Mouse (Mus musculus) intestine, embryonic 14.5 days (tissue): ENCODE results near the gene Fgfrl1. TPM values are rescaled to one million over a fixed set of nuclear protein-coding genes. Genes with fewer than 3 reads are reported as not detected.
A peak's percentile ranks its signal among the peaks of the same experiment; 100 is the strongest.

Experiments
- ATAC-seq: fragments of 200-750 bp; cut with Nextera tagmentation; replicated peaks from 2 replicates; pipeline ENCODE4 v1.8.0; 2017; ENCODE audit warnings: low read depth, moderate number of reproducible peaks, moderate TSS enrichment, moderate library complexity; ENCODE audit not compliant: low FRiP score, low TSS enrichment
- DNase-seq: peaks from one replicate; pipeline ENCODE4 v3.0.0-alpha.2; 2018; ENCODE audit warnings: low spot score
- H3K27ac ChIP-seq: fragments of 300-500 bp; sonication (generic); 2 replicates; pipeline ENCODE4 v1.5.1; 2014; ENCODE audit warnings: low read depth, mild to moderate bottlenecking, control low read depth
- H3K27me3 ChIP-seq: fragments of 300-500 bp; sonication (generic); replicated peaks from 2 replicates; pipeline ENCODE4 v1.6.1; 2014; ENCODE audit warnings: low read length, control low read depth; ENCODE audit not compliant: control insufficient read depth, insufficient read depth
- H3K36me3 ChIP-seq: fragments of 300-500 bp; sonication (generic); 2 replicates; pipeline ENCODE4 v1.6.1; 2014; ENCODE audit warnings: low read length, control low read depth; ENCODE audit not compliant: control insufficient read depth, insufficient read depth
- H3K4me1 ChIP-seq: fragments of 300-500 bp; sonication (generic); replicated peaks from 2 replicates; pipeline ENCODE4 v1.6.1; 2014; ENCODE audit warnings: low read length, control low read depth, mixed read lengths; ENCODE audit not compliant: control insufficient read depth, insufficient read depth
- H3K4me2 ChIP-seq: fragments of 300-500 bp; sonication (generic); 2 replicates; pipeline ENCODE4 v1.6.1; 2014; ENCODE audit warnings: low read length
- H3K4me3 ChIP-seq: fragments of 300-500 bp; sonication (generic); 2 replicates; pipeline ENCODE4 v1.5.1; 2014; ENCODE audit warnings: low read depth, low read length, control low read depth, mixed read lengths
- H3K9ac ChIP-seq: fragments of 300-500 bp; sonication (generic); 2 replicates; pipeline ENCODE4 v1.6.1; 2014; ENCODE audit warnings: mild to moderate bottlenecking, low read length
- H3K9me3 ChIP-seq: fragments of 300-500 bp; sonication (generic); 2 replicates; pipeline ENCODE4 v1.6.1; 2016; ENCODE audit warnings: low read length, control low read depth; ENCODE audit not compliant: control insufficient read depth
- WGBS: fragments of 180-500 bp; shearing (Covaris S2); extraction: QIAGEN DNeasy Blood & Tissue Kit; methylation state at CpG from one replicate; pipeline ENCODE4 v1.1.7; 2014; 5-methylcytosine and 5-hydroxymethylcytosine counted together
- polyA plus RNA-seq: library from polyadenylated mRNA; unstranded; fragments of >200 nt; fragmentation: Nextera tagmentation; extraction: Ambion mirVana; gene quantifications from 2 replicates; pipeline ENCODE4 v1.2.1, GENCODE M21; 2014

Fgfrl1 gene
- 17.9 and 26.6 TPM in 2 replicates for polyA plus RNA-seq

- WGBS: 6% methylated on average over 16 of the region's 18 CpGs
- no peaks in the 10 kb centered on the region for H3K27me3 ChIP-seq
- H3K9ac ChIP-seq: peak within 1 kb of the TSS; percentile 36
- DNase-seq: peak; percentile 85
- ATAC-seq: no peak
- no peaks in the 10 kb centered on the region for H3K9me3 ChIP-seq
- H3K36me3 ChIP-seq: no peaks in the 10 kb centered on the region
- peak within 1 kb of the TSS; percentile 79 for H3K4me3 ChIP-seq
- H3K27ac ChIP-seq: no peak within 1 kb of the TSS
- peaks cover 26% of the 10 kb centered on the region for H3K4me1 ChIP-seq
- H3K4me2 ChIP-seq: peak within 1 kb of the TSS; percentile 62
These were observed at the start of gene Fgfrl1 for GRCm38 (mm10) chr5:108692271-108692670. Gene Fgfrl1 (plus strand): TSS chr5:108692382.

DNA sequence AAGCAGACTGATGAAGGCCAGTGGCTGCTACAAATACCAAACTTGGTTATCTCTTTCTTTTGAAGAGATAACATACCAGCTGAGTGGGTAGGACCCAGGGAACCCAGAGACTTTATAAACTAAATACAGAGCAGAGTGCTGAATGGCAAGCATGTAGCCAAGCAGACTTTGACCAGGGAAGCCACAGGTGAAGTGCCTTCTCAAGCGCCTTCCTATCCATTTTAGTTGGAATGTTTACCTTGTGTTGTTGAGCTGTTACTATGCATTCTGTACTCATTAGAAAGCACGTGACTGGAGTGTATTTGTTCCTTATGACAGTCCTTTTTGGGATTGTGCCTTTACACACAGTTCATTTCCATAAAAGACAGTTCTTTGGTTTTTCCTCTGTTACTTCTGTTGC is 48.5 kb upstream of the Fgfrl1 start:
- no peak for DNase-seq
- 79% methylated on average over 2 of the region's 2 CpGs for WGBS
- Histone ChIP-seq H3K4me1 (no peaks in the 10 kb centered on the region), H3K4me2 (no peak overlapping the region), H3K27me3 (no peaks in the 10 kb centered on the region), H3K4me3 (no peak overlapping the region), H3K27ac (no peak overlapping the region), H3K9me3 (no peaks in the 10 kb centered on the region), H3K9ac (no peak overlapping the region), H3K36me3 (peaks cover 81% of the 10 kb centered on the region)
- ATAC-seq: no peak

GRCm38 (mm10) chr5:108645651-108646342 is 46.4 kb upstream of the Fgfrl1 start:
- Histone ChIP-seq H3K36me3 (peaks cover 87% of the 10 kb centered on the region), H3K9me3 (no peaks in the 10 kb centered on the region), H3K27ac (no peak overlapping the region), H3K4me1 (no peaks in the 10 kb centered on the region), H3K9ac (no peak overlapping the region), H3K4me2 (no peak overlapping the region), H3K4me3 (no peak overlapping the region), H3K27me3 (no peaks in the 10 kb centered on the region)
- DNase-seq (no peak), ATAC-seq (no peak)
- 88% methylated on average over 9 of the region's 9 CpGs for WGBS

DNA sequence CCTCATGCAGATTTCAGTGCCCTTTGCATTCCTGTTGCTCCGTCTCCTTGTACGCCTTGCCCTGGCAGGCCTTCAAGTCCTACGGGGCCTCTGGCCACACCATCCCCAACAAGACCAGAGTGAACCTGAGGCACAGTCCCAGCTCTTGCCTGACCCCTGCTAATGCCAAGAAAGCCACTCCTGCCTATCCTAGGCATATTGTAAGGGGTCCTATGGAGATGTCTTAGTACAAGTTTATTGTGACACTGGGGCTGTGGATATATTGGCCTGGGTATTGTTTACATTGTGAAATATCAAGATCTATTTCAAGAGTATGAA is 45.9 kb upstream of the Fgfrl1 start:
- Histone ChIP-seq H3K4me1 (no peaks in the 10 kb centered on the region), H3K27me3 (no peaks in the 10 kb centered on the region), H3K4me2 (no peak overlapping the region), H3K36me3 (peaks cover 85% of the 10 kb centered on the region), H3K9ac (no peak overlapping the region), H3K27ac (no peak overlapping the region), H3K9me3 (no peaks in the 10 kb centered on the region), H3K4me3 (no peak overlapping the region)
- 91% methylated on average over 3 of the region's 3 CpGs for WGBS
- ATAC-seq: no peak
- no peak for DNase-seq

DNA sequence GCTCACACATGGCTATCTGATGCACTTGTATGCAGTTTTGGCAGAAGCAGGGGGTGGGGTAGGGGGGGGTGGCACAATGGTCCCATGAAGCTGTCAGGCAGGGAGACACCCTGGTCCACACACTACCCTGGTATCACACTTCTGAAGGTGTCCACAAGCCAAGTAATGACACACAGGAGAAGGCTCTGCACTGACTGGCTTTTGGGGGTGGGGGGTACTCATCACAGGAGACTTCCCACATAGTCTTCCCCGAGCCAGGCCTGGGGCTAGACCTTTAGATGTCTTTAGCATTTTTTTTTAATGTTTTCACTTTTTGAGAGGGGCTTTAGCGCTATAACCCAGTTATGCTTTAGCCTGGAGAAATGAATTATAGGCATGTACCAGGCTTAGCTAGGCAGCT is 44.9 kb upstream of the Fgfrl1 start:
- H3K36me3 ChIP-seq: peaks cover 76% of the 10 kb centered on the region
- H3K9ac ChIP-seq: no peak overlapping the region
- no peak overlapping the region for H3K27ac ChIP-seq
- no peaks in the 10 kb centered on the region for H3K27me3 ChIP-seq
- no peak overlapping the region for H3K4me3 ChIP-seq
- H3K4me2 ChIP-seq: no peak overlapping the region
- ATAC-seq (no peak), DNase-seq (no peak)
- WGBS: 85% methylated on average over 2 of the region's 2 CpGs
- no peaks in the 10 kb centered on the region for H3K4me1 ChIP-seq
- H3K9me3 ChIP-seq: no peaks in the 10 kb centered on the region

- ATAC-seq (no peak), DNase-seq (no peak)
- H3K27me3 ChIP-seq: no peaks in the 10 kb centered on the region
- H3K36me3 ChIP-seq: peaks cover 76% of the 10 kb centered on the region
- H3K27ac ChIP-seq: no peak overlapping the region
- no peak overlapping the region for H3K4me2 ChIP-seq
- H3K4me1 ChIP-seq: no peaks in the 10 kb centered on the region
- no peaks in the 10 kb centered on the region for H3K9me3 ChIP-seq
- H3K9ac ChIP-seq: no peak overlapping the region
- WGBS: 86% methylated on average over 2 of the region's 2 CpGs
- no peak overlapping the region for H3K4me3 ChIP-seq
These were observed 44.2 kb upstream of the Fgfrl1 start for GRCm38 (mm10) chr5:108647820-108648465.

DNA sequence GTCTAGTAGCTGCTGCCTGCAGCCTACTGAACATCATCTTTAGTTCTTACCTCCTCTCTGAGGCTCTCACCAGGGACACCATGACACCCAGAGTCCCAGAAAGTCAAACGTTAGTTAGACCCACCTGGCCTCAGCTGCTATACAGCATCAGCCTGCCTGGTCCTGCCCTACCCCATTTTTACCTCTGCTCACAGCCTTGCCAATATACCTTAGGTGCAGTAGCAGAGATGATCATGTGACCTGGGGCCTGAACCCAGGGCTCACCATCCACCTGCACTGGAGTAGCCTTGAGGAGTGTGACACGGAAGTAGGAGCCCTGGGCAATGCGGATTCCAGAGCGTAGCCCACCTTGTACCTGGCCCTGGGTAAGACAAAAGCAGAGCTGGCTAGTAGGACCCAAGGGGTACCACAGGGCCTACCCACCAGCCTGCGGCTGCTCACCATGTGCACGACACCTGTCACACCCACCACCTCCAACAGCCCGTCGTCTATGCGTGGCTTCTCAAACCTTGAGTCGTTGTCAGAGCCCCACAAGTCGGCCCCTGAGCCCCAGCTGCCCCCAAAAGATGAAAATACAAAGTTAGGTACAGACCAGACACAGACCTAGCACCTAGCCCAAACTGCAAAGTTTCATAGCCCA is 43.1 kb upstream of the Fgfrl1 start:
- no peak for DNase-seq
- no peaks in the 10 kb centered on the region for H3K9me3 ChIP-seq
- ATAC-seq: no peak
- H3K4me1 ChIP-seq: no peaks in the 10 kb centered on the region
- H3K27ac ChIP-seq: no peak overlapping the region
- peaks cover 78% of the 10 kb centered on the region for H3K36me3 ChIP-seq
- no peak overlapping the region for H3K4me2 ChIP-seq
- no peak overlapping the region for H3K9ac ChIP-seq
- 87% methylated on average over 11 of the region's 11 CpGs for WGBS
- no peaks in the 10 kb centered on the region for H3K27me3 ChIP-seq
- no peak overlapping the region for H3K4me3 ChIP-seq

DNA sequence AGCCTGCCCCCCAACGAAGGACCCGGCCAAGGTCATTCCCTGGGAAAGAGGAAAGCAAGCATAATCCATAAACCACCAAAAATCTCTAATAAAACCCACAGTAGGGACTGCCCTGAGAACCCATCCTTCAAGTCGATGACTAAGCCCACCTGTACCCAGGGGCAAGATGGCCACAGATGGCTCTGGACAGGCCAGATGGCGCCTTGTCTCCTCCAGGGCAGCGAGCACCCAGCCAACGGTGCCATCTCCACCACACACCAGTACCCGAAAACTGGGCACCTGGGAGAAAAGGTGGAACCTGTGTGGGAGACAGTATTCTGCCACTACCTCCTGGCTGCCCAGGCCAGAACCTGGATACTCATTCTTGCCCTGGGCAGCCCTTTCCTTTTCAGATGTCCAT is 41.8 kb upstream of the Fgfrl1 start:
- H3K27me3 ChIP-seq: no peaks in the 10 kb centered on the region
- H3K36me3 ChIP-seq: peaks cover 78% of the 10 kb centered on the region
- no peak overlapping the region for H3K27ac ChIP-seq
- no peak overlapping the region for H3K4me2 ChIP-seq
- H3K4me3 ChIP-seq: no peak overlapping the region
- no peak for DNase-seq
- H3K9ac ChIP-seq: no peak overlapping the region; the same call in 1 of the 2 replicates
- WGBS: 92% methylated on average over 7 of the region's 7 CpGs
- H3K4me1 ChIP-seq: no peaks in the 10 kb centered on the region
- ATAC-seq: no peak
- H3K9me3 ChIP-seq: no peaks in the 10 kb centered on the region
